Mouse (Mus musculus): ENCODE measurements around the gene Ckm. TPM values are rescaled to one million over a fixed set of nuclear protein-coding genes. Genes with fewer than 3 reads are reported as not detected.
A peak's percentile ranks its signal among the peaks of the same experiment; 100 is the strongest.

The Ckm gene
- polyA plus RNA-seq (2014; fragmentation: Nextera tagmentation; extraction: Ambion mirVana) = 0.34 and 0.40 TPM in 2 replicates

- Histone ChIP-seq H3K9me3 (ENCODE audit: control insufficient read depth, low read length) (peaks cover 6% of the 10 kb centered on the region), H3K4me2 (peak within 1 kb of the TSS; percentile 100), H3K4me3 (ENCODE audit: low read depth, low read length) (peak within 1 kb of the TSS; percentile 71), H3K36me3 (ENCODE audit: control insufficient read depth, insufficient read depth, low read length) (no peaks in the 10 kb centered on the region), H3K9ac (ENCODE audit: low read depth, low read length) (peak within 1 kb of the TSS; percentile 55), H3K4me1 (replicated peaks; ENCODE audit: control insufficient read depth, insufficient read depth, low read length) (peaks cover 10% of the 10 kb centered on the region), H3K27ac (ENCODE audit: low read depth, low read length) (no peak within 1 kb of the TSS), H3K27me3 (replicated peaks; ENCODE audit: control insufficient read depth, insufficient read depth, low read length) (peaks cover 52% of the 10 kb centered on the region)
- no peak for ATAC-seq (replicated peaks; ENCODE audit: low FRiP score)
- no peak for DNase-seq (ENCODE audit: low spot score)
- 44% methylated on average over 7 of the region's 7 CpGs for WGBS
Observed at GRCm38 (mm10) chr7:19404476-19404875, at the start of gene Ckm. Gene Ckm (plus strand): TSS chr7:19404776.

DNA sequence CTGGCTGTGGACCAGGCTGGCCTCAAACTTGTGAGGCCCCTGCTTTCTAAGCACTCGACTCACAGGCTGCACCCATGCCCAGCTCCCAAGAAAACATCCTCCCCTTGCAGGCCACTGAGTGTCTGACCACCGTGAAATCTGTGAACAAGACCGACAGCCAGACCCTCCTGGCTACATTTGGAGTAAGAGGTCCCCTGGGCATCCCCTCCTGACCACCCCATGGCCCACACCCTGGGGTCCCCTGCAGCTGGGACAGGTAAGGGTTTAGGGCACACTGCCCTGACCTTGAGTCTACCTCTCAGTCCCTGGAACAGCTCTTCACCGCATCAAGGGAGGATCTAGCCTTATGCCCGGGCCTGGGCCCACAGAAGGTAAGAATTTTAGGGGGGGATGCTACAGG, 49.6 kb upstream of the Ckm start:
- Histone ChIP-seq H3K9ac (ENCODE audit: low read depth, low read length) (no peak overlapping the region), H3K27me3 (replicated peaks; ENCODE audit: control insufficient read depth, insufficient read depth, low read length) (no peaks in the 10 kb centered on the region), H3K4me2 (no peak overlapping the region), H3K9me3 (ENCODE audit: control insufficient read depth, low read length) (no peaks in the 10 kb centered on the region), H3K27ac (ENCODE audit: low read depth, low read length) (no peak overlapping the region), H3K4me1 (replicated peaks; ENCODE audit: control insufficient read depth, insufficient read depth, low read length) (peaks cover 11% of the 10 kb centered on the region), H3K36me3 (ENCODE audit: control insufficient read depth, insufficient read depth, low read length) (peaks cover 35% of the 10 kb centered on the region), H3K4me3 (ENCODE audit: low read depth, low read length) (no peak overlapping the region)
- 94% methylated on average over 5 of the region's 5 CpGs for WGBS
- no peak for DNase-seq (ENCODE audit: low spot score)
- ATAC-seq (replicated peaks; ENCODE audit: low FRiP score) = no peak

- Histone ChIP-seq H3K9ac (ENCODE audit: low read depth, low read length) (no peak overlapping the region), H3K9me3 (ENCODE audit: control insufficient read depth, low read length) (no peaks in the 10 kb centered on the region), H3K36me3 (ENCODE audit: control insufficient read depth, insufficient read depth, low read length) (peaks cover 35% of the 10 kb centered on the region), H3K4me3 (ENCODE audit: low read depth, low read length) (no peak overlapping the region), H3K27ac (ENCODE audit: low read depth, low read length) (no peak overlapping the region; the same call in 1 of the 2 replicates), H3K4me1 (replicated peaks; ENCODE audit: control insufficient read depth, insufficient read depth, low read length) (peaks cover 19% of the 10 kb centered on the region), H3K4me2 (no peak overlapping the region), H3K27me3 (replicated peaks; ENCODE audit: control insufficient read depth, insufficient read depth, low read length) (no peaks in the 10 kb centered on the region)
- 83% methylated on average over 10 of the region's 10 CpGs for WGBS
- DNase-seq (ENCODE audit: low spot score) = no peak
- no peak for ATAC-seq (replicated peaks; ENCODE audit: low FRiP score)
Observed at GRCm38 (mm10) chr7:19356311-19356710, 48.3 kb upstream of the Ckm start.

GRCm38 (mm10) chr7:19357381-19358375, 46.9 kb upstream of the Ckm start:
- Histone ChIP-seq H3K4me3 (ENCODE audit: low read depth, low read length) (peak overlapping the region; percentile 66), H3K4me1 (replicated peaks; ENCODE audit: control insufficient read depth, insufficient read depth, low read length) (peaks cover 30% of the 10 kb centered on the region), H3K4me2 (peak overlapping the region; percentile 100), H3K36me3 (ENCODE audit: control insufficient read depth, insufficient read depth, low read length) (peaks cover 35% of the 10 kb centered on the region), H3K9me3 (ENCODE audit: control insufficient read depth, low read length) (no peaks in the 10 kb centered on the region), H3K27me3 (replicated peaks; ENCODE audit: control insufficient read depth, insufficient read depth, low read length) (peaks cover 3% of the 10 kb centered on the region; the same call in 1 of the 2 replicates), H3K9ac (ENCODE audit: low read depth, low read length) (peak overlapping the region; percentile 73), H3K27ac (ENCODE audit: low read depth, low read length) (no peak overlapping the region)
- DNase-seq (ENCODE audit: low spot score) = no peak
- ATAC-seq (replicated peaks; ENCODE audit: low FRiP score) = no peak
- WGBS = 88% methylated on average over 25 of the region's 25 CpGs

DNA sequence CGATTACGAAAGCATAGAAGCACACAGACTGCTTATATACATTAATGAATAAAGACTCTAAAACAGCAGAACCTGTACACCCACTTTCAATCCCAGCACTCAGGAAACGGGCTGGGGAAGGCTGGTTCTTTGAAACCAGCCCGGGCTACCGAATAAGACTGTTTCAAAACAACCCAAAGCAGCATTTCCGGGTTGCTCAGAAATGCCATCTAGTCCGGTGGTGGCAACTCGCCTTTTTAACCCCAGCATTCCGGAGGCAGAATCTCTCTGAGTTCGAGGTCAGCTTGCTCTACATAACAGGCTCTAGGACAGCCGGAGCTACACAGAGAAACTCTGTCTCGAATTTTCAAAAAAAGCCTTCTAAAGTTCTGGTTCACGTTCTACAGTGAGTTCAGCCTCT, 45.9 kb upstream of the Ckm start:
- Histone ChIP-seq H3K4me3 (ENCODE audit: low read depth, low read length) (peak overlapping the region; percentile 66), H3K4me2 (peak overlapping the region; percentile 100), H3K36me3 (ENCODE audit: control insufficient read depth, insufficient read depth, low read length) (peaks cover 30% of the 10 kb centered on the region), H3K27ac (ENCODE audit: low read depth, low read length) (peak overlapping the region; percentile 55; the same call in 1 of the 2 replicates), H3K27me3 (replicated peaks; ENCODE audit: control insufficient read depth, insufficient read depth, low read length) (peaks cover 4% of the 10 kb centered on the region; the same call in 1 of the 2 replicates), H3K9ac (ENCODE audit: low read depth, low read length) (peak overlapping the region; percentile 73), H3K4me1 (replicated peaks; ENCODE audit: control insufficient read depth, insufficient read depth, low read length) (peaks cover 30% of the 10 kb centered on the region), H3K9me3 (ENCODE audit: control insufficient read depth, low read length) (no peaks in the 10 kb centered on the region)
- 17% methylated on average over 13 of the region's 13 CpGs for WGBS
- ATAC-seq (replicated peaks; ENCODE audit: low FRiP score) (no peak), DNase-seq (ENCODE audit: low spot score) (no peak)

DNA sequence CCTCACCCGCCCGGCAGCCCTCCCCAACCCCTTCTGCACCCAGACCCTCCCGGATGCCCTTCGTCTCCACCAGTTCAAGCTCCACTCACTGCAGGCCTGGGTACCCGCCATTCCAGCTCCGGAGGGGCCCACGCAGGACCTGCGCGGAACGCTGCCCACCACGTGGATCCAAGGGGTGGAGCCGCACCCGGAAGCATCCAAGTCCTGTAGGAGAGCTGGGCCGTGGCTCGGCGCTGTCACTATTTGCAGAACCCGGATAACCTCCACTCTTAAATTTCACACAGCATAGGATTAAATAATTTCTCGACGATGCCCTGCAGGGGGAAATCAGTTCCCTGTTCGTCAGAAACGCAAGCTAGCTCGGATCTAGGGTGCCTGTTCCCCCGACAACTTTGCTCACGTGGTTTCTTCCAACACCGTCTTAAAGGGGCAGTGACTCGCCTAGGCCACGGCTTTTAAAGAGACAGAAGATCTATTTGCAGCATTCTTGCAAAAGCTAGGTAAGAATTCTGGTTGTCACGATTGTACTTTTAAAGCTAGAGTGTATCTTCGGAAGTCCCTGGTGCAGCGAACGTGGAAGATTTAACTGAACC, 45.2 kb upstream of the Ckm start, which contains the start of the genes Cd3eap and Ppp1r13l:
TSS of gene Cd3eap (minus strand) at position 185 of the 593 bp plus-strand sequence.
TSS of gene Ppp1r13l (plus strand) at position 451 of the 593 bp plus-strand sequence.
- Histone ChIP-seq H3K27me3 (replicated peaks; ENCODE audit: control insufficient read depth, insufficient read depth, low read length) (peaks cover 4% of the 10 kb centered on the region; the same call in 1 of the 2 replicates), H3K4me2 (peak within 1 kb of the TSS; percentile 100), H3K36me3 (ENCODE audit: control insufficient read depth, insufficient read depth, low read length) (peaks cover 26% of the 10 kb centered on the region), H3K27ac (ENCODE audit: low read depth, low read length) (peak within 1 kb of the TSS; percentile 59; the same call in 1 of the 2 replicates), H3K9ac (ENCODE audit: low read depth, low read length) (peak within 1 kb of the TSS; percentile 73), H3K4me1 (replicated peaks; ENCODE audit: control insufficient read depth, insufficient read depth, low read length) (peaks cover 33% of the 10 kb centered on the region), H3K9me3 (ENCODE audit: control insufficient read depth, low read length) (no peaks in the 10 kb centered on the region), H3K4me3 (ENCODE audit: low read depth, low read length) (peak within 1 kb of the TSS; percentile 66)
- peak; percentile 88 for DNase-seq (ENCODE audit: low spot score)
- ATAC-seq (replicated peaks; ENCODE audit: low FRiP score) = peak; percentile 70
- under 1% methylated on average over 31 of the region's 31 CpGs for WGBS

DNA sequence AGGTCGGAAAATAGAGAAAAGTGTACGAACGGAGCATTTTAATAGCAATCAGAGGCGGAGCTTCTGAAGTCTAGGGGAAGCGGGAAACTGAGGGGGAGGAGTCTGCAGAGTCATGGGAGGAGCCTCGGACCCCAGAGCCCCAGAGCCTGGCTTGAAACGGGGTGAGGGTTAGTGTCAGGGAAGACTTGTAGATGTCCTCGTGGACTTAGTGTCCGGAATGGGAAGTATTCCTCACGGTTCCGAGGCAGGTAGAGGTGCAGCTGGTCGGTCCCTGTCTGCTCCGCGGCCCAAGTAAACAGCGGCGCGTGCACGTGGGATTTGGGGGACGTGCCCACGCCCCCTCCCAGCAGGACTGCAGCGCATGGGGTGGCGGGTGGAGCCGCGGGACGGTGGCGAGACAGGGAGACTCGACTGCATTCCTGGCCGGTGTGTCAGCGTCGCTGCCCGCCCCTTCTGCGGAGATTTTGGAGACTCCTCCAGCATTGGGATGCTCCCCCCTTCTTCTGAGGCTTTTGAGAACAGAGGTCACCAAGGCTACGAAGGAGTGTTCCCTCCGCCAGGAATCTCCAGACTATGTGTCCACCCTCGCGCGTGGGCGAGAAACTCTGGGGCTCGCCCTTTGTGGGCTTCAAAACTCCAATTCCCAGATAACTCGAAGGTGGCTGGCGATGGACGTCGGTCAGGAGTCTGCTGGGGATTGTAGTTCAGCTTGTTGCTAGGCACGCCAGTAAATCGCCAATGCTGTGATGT, 44.5 kb upstream of the Ckm start:
- DNase-seq (ENCODE audit: low spot score) = peak; percentile 82

GRCm38 (mm10) chr7:19360944-19361343, 43.6 kb upstream of the Ckm start:
- peaks cover 4% of the 10 kb centered on the region; the same call in 1 of the 2 replicates for H3K27me3 ChIP-seq (replicated peaks; ENCODE audit: control insufficient read depth, insufficient read depth, low read length)
- ATAC-seq (replicated peaks; ENCODE audit: low FRiP score) (peak; percentile 74), DNase-seq (ENCODE audit: low spot score) (peak; percentile 88)
- H3K4me3 ChIP-seq (ENCODE audit: low read depth, low read length) = peak overlapping the region; percentile 66
- no peaks in the 10 kb centered on the region for H3K9me3 ChIP-seq (ENCODE audit: control insufficient read depth, low read length)
- peak overlapping the region; percentile 100 for H3K4me2 ChIP-seq
- peak overlapping the region; percentile 73 for H3K9ac ChIP-seq (ENCODE audit: low read depth, low read length)
- WGBS = under 1% methylated on average over 27 of the region's 27 CpGs
- peaks cover 19% of the 10 kb centered on the region for H3K36me3 ChIP-seq (ENCODE audit: control insufficient read depth, insufficient read depth, low read length)
- H3K27ac ChIP-seq (ENCODE audit: low read depth, low read length) = peak overlapping the region; percentile 54; the same call in 1 of the 2 replicates
- peaks cover 33% of the 10 kb centered on the region for H3K4me1 ChIP-seq (replicated peaks; ENCODE audit: control insufficient read depth, insufficient read depth, low read length)

More for the DNA sequence above, 44.5 kb upstream of the Ckm start:
- Histone ChIP-seq H3K4me2 (peak overlapping the region; percentile 100), H3K36me3 (ENCODE audit: control insufficient read depth, insufficient read depth, low read length) (peaks cover 20% of the 10 kb centered on the region), H3K4me3 (ENCODE audit: low read depth, low read length) (peak overlapping the region; percentile 66), H3K27ac (ENCODE audit: low read depth, low read length) (peak overlapping the region; percentile 59; the same call in 1 of the 2 replicates), H3K27me3 (replicated peaks; ENCODE audit: control insufficient read depth, insufficient read depth, low read length) (peaks cover 4% of the 10 kb centered on the region; the same call in 1 of the 2 replicates), H3K4me1 (replicated peaks; ENCODE audit: control insufficient read depth, insufficient read depth, low read length) (peaks cover 33% of the 10 kb centered on the region), H3K9ac (ENCODE audit: low read depth, low read length) (peak overlapping the region; percentile 73), H3K9me3 (ENCODE audit: control insufficient read depth, low read length) (no peaks in the 10 kb centered on the region)
- peak; percentile 74 for ATAC-seq (replicated peaks; ENCODE audit: low FRiP score)
- under 1% methylated on average over 45 of the region's 45 CpGs for WGBS
